ENCODE assay signal across 1 mouse cellular context in the genomic region with DNA sequence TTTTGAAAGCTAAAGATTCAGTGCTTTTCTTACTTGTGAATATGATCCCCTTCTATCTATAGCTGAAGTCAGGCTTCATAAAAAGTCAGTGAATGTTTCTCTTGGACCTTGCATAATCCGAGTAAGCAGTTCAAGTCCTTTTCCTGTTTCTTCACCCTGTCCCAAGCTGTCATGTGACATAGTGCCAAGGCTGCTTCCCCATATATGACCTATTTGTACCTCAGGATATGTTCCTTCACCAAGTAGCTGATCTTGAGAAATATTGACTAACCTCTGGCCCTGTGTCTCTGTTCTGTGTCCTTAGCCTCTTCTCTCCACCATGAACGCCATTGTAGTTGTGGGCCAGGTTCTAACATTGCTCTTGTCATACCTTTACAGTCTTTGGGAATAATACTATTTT.
TF ChIP-seq lines count a peak whose summit lies in the region.

No protein-coding gene starts in this region.

TF ChIP-seq in MEL, 35 proteins besides CTCF, POLR2A, EP300 and RAD21:
- TF ChIP-seq USF1 (IDR thresholded peaks at IDR 0.05; ENCODE audit: low read depth, low read length) (peak; percentile 56), ELF1 (IDR thresholded peaks at IDR 0.05; ENCODE audit: low read depth, low read length) (no peak)
